Mouse (Mus musculus) mesoderm, embryonic 11.5 days (tissue): ENCODE results near the gene Fhad1.

ENCODE experiments used
- DNase-seq: peaks from one replicate; pipeline ENCODE4 v3.0.0-alpha.2; 2012; ENCODE audit warnings: low read depth, low spot score

Fhad1 gene

GRCm38 (mm10) chr4:141932785-141933574 lies 81.9 kb downstream of the Fhad1 start:
- no peak for DNase-seq

- DNase-seq: no peak
Observed at GRCm38 (mm10) chr4:141931526-141931925, 83.4 kb downstream of the Fhad1 start.

- DNase-seq: no peak
Observed at GRCm38 (mm10) chr4:141930001-141930400, 84.9 kb downstream of the Fhad1 start.

GRCm38 (mm10) chr4:141928881-141929281 lies 86.0 kb downstream of the Fhad1 start:
- no peak for DNase-seq

GRCm38 (mm10) chr4:141925781-141926345 lies 89.0 kb downstream of the Fhad1 start:
- DNase-seq: peak; percentile 38

- no peak for DNase-seq
Observed at GRCm38 (mm10) chr4:141923961-141924360, 90.9 kb downstream of the Fhad1 start.

- no peak for DNase-seq
Observed at GRCm38 (mm10) chr4:141920391-141920790, 94.5 kb downstream of the Fhad1 start.

GRCm38 (mm10) chr4:141917735-141918419 lies 97.0 kb downstream of the Fhad1 start:
- DNase-seq: no peak

GRCm38 (mm10) chr4:141914040-141914439 lies 100.8 kb downstream of the Fhad1 start:
- no peak for DNase-seq

GRCm38 (mm10) chr4:141913201-141913993 lies 101.5 kb downstream of the Fhad1 start:
- DNase-seq: no peak

- no peak for DNase-seq
Observed at GRCm38 (mm10) chr4:141904710-141905109, 110.2 kb downstream of the Fhad1 start.

- DNase-seq: no peak
Observed at GRCm38 (mm10) chr4:141902479-141902858, 112.4 kb downstream of the Fhad1 start.

- peak; percentile 47 for DNase-seq
Observed at GRCm38 (mm10) chr4:141901711-141902478, 113.0 kb downstream of the Fhad1 start.

GRCm38 (mm10) chr4:141900421-141900820 lies 114.5 kb downstream of the Fhad1 start:
- DNase-seq: no peak

- peak; percentile 42 for DNase-seq
Observed at GRCm38 (mm10) chr4:141899936-141900335, 114.9 kb downstream of the Fhad1 start.

- no peak for DNase-seq
Observed at GRCm38 (mm10) chr4:141898905-141899304, 116.0 kb downstream of the Fhad1 start.

GRCm38 (mm10) chr4:141897838-141898237 lies 117.0 kb downstream of the Fhad1 start:
- DNase-seq: no peak

GRCm38 (mm10) chr4:141897225-141897624 lies 117.7 kb downstream of the Fhad1 start:
- DNase-seq: no peak

- no peak for DNase-seq
Observed at GRCm38 (mm10) chr4:141895772-141896171, 119.1 kb downstream of the Fhad1 start.

- DNase-seq: no peak
Observed at GRCm38 (mm10) chr4:141893157-141893784, 121.6 kb downstream of the Fhad1 start.
